Mouse (Mus musculus) mouse embryonic stem cell (cell line): Measurements from ENCODE around the gene Wdr60.

ENCODE experiments used
- in situ Hi-C, 2 experiments: fragments of 300-500 bp; cut with MboI; formaldehyde crosslinking; loops; 1 replicate in 1 of 2; 3 replicates in 1 of 2; pipeline ENCODE4 v1.14.3; 2019 to 2020; ENCODE audit warnings: low sequenced_read_pairs in 2 of 2, low pct_unique_long_range_greater_than_20kb in 1 of 2, mixed read lengths in 1 of 2; ENCODE audit not compliant: unreplicated experiment in 1 of 2

Gene Wdr60

DNA sequence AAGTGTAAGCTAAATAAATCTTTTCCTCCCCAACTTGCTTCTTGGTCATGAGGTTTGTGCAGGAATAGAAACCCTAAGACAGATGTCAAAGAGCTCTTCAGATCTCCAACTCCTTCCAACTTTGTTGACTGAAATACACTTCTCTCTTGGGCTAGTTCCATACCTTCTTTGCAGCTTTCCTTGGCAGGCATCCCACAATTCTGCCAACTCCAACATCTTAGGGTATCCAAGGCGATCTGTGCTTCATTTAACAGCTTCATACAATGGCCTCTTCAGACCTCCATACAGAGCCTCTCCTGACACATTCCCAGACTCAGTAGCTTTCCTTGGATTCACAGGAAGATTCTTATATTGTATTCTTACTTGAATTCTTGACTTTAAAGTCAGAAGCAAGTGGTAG, 10.9 kb upstream of the Wdr60 start:
- in situ Hi-C loops: no loop called here

DNA sequence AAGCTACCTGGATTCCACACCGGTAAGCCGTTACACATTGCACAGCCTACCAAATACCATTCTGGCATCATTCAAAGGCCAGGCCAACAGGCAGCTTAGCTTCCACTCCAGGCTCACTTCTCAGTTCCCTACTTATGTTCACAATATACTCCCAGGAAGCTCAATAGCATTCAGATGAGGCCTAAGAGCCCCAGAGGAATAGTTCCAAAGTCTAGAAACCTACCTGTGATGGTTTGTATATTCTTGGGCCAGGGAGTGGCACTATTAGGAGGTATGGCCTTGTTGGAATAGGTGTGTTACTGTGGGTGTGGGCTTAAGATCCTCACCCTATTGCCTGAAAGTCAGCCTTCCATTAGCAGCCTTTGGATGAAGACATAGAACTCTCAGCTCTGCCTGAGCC, 8.2 kb upstream of the Wdr60 start:
- in situ Hi-C loops: no loop called here

DNA sequence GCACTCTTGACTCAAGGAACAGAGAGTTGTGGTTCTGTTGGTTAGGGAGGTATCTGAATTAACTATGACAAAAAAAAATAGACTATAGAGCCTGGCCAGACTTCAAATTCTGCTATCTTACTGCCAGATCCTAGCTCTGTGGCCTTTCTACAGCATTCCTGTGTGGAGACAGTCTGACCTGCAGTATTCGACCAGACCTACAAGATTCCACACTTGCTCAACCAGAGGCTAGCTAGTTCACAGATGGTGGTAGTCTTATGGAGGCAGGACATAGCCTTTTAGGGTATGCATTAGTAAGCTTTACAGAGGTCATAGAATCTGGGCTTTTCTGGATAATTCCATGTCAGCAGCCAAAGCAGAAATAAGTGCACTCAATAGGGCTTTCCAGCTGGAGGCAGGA, 7.7 kb upstream of the Wdr60 start:
- in situ Hi-C loops: no loop called here

DNA sequence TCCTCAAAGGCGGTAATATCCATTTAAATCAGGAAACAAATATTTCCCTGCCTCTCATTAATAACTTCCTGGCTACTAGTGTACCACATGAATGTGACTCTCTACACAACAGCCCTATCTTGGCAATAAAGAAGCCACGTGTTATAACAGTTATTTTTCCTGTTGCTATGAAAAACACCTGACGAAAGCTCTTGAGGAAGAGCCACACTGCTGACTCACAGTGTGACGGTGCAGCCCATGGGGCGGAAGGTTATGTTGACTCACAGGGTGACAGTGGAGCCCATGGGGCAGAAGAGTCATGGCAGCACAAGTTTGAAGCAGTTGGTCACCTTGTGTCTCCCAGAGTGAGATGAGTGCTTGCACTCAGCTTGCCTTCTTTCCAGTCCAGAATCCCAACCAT, 6.6 kb upstream of the Wdr60 start:
- in situ Hi-C loops: no loop called here

DNA sequence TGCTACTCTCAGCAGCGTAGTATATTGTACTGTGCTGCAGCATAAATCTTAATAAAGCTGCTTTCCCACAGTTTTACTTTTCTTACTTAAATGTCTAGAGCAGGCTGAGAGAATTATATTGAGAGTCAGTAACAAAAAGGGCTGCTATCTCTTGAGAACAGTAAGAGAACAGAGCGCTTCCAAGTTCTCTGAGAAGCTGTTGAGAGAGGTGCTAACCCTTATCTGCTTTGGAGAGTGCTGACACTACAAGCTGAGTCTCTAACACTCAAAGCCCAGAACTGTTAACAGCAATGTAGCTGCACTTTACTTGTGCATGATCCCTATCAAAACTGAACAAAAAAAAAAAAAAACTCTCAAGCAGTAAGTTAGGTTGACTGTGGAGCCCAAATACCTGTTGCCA, 2.5 kb upstream of the Wdr60 start:
- in situ Hi-C loops: no loop called here

DNA sequence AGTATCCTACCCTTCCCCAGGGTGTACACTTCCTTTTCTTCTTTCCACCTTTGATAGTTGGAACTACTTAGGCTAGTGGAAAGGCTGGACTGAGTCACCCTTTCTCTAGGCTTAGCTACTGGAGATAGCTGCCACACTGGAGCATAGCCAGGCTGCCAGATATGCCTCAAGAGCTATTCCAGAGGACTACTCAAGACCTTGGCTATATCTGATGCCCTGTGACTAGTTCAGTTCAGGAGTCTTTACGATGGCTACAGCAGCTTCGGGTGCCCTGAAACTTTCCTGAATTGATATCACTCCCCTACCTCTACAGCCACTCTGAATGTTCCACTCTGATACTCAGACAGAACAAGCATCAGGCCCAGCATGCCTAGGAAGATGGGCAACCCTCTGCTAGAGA, 1.9 kb upstream of the Wdr60 start:
- in situ Hi-C loops: no loop called here

DNA sequence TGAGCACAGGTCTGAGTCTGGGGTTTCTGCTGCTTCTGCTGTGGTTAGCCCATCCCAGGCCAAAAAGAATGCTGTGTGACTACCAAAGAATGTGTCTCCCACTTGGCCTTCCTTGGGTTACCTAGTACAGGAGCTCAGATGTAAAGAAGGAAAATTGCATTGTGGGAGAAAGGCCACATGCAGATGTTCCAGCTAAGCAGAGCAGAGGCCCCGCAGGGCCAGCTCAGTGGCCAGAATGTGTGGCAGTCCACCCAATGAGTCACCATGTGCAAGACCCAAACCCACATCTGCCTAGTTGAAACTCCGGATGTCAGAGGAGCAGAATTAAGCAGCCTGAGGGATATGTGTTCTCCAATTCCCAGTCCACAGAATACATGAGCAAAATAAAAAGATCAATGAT, 4.5 kb downstream of the Wdr60 start:
- in situ Hi-C loops: no loop called here

GRCm38 (mm10) chr12:116255636-116256035, 7.2 kb downstream of the Wdr60 start:
- in situ Hi-C loops: no loop called here

- in situ Hi-C loops: no loop called here
Measured at GRCm38 (mm10) chr12:116254652-116255051, 8.2 kb downstream of the Wdr60 start.

GRCm38 (mm10) chr12:116244601-116245000, 18.2 kb downstream of the Wdr60 start:
- in situ Hi-C loops: no loop called here

DNA sequence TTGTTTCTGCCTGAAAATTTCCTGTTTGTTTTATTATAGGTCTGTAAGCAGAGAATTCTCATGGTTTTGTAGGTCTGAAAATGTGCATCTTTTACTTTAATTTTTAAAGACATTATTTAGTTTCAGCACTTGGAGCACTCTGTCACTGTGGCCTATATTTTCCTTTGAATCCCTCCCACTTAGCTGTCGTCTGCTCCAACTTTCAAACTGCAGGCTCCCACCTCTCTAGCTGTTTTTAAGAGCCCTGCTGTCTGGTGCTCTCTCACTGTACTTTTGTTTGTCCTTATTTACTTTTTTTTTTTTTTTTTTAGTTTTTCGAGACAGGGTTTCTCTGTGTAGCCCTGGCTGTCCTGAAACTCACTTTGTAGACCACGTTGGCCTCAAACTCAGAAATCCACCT, 24.0 kb downstream of the Wdr60 start:
- in situ Hi-C loops: no loop called here

DNA sequence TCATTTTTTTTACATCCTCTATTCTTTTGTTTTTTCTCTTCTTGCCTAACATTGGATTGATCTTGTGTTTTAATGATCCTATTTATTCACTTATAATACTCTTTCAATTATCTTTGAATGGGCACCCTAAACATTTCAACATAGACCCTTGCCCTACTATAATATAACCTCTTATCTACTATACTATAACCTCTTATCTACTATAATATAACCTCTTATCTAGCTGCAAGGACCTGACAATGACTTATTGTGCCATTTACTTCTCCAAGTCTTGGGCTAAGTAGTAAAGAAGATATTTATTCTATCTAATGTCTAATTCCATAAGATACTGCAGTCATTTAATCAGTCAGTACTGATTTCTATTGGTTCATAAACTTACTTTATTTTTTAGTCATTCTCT, 24.5 kb downstream of the Wdr60 start:
- in situ Hi-C loops: no loop called here

- in situ Hi-C loops: no loop called here
Measured at GRCm38 (mm10) chr12:116236658-116237057, 26.2 kb downstream of the Wdr60 start.

DNA sequence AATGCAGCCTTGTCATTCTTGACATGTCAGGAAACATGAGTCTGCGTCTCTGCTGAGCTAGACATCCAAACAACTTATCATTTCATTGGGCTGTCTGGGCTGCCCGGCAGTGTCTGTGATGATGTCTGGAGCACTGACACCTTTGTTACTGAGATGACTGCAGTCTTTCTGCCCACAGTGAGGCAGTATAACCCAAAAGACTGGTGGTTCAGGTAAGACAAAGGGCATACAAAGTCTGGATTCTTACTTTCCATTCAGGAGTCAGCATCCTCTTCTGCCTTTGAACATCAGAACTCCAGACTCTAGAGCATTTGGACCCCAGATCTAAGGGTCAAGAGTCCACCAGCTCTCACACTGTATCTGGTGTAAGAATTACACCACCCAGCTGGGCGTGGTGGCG, 27.5 kb downstream of the Wdr60 start:
- in situ Hi-C loops: no loop called here

- in situ Hi-C loops: no loop called here
Measured at GRCm38 (mm10) chr12:116232061-116232460, 30.8 kb downstream of the Wdr60 start.

GRCm38 (mm10) chr12:116231612-116232011, 31.2 kb downstream of the Wdr60 start:
- in situ Hi-C loops: no loop called here

DNA sequence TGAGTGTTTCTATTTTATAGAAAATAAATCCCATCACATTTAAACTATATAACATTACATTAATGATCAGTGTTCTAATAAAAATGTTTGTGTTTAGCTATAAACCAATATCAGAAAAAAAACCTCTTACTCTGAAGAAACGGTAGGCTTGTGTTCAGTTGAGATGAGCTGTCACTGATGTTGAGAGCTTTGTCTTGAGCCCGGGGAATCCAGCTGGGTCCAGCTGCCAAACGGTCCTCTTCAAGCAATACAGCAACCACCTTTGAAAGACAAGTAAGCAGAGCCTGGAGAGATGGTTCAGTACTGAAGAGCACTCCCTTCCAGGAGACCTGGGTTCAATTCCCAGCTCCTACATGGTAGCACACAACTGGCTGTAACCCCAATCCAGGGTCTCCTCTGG, 33.4 kb downstream of the Wdr60 start:
- in situ Hi-C loops: no loop called here

- in situ Hi-C loops: no loop called here
Measured at GRCm38 (mm10) chr12:116226289-116227057, 36.3 kb downstream of the Wdr60 start.

- in situ Hi-C loops: no loop called here
Measured at GRCm38 (mm10) chr12:116223107-116223506, 39.7 kb downstream of the Wdr60 start.

GRCm38 (mm10) chr12:116207486-116207885, 55.3 kb downstream of the Wdr60 start:
- in situ Hi-C loops: no loop called here

DNA sequence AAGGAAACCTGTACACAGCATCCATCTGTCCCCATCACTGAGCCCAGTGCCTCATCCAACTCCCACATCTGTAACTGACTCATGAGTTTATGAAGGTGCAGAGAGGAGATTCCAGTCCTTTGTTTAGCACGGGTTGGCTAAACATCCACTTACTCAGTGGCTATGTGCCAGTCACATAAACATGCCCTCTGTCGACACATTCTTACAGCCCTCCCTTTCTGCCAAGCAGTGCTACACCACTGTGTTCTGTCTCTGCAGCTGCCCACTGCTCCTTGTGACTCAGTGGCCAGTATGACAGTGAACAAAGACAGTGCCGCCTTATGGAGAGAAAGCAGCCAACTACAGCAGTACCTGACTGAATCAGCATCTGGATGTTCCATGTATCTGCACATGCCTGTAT, 57.1 kb downstream of the Wdr60 start:
- in situ Hi-C loops: no loop called here
